Mouse (Mus musculus) erythroblast, embryonic 14.5 days (primary cell): Measurements from ENCODE around the gene Nudt16. TPM values are rescaled to one million over a fixed set of nuclear protein-coding genes. Genes with fewer than 3 reads are reported as not detected.
"Not testable (repeated sequence)": the region's sequence is repeated elsewhere in the genome, so short reads cannot be mapped to it uniquely, and the experiment has no call there.

Experiments used
- H3K27me3 ChIP-seq: 2 replicates; pipeline ENCODE4 v1.6.1; 2012; ENCODE audit warnings: inconsistent platforms; ENCODE audit not compliant: control insufficient read depth
- H3K36me3 ChIP-seq: 2 replicates; pipeline ENCODE4 v1.6.1; 2012; ENCODE audit warnings: mild to moderate bottlenecking, inconsistent platforms; ENCODE audit not compliant: control insufficient read depth
- H3K4me1 ChIP-seq: 2 replicates; pipeline ENCODE4 v1.6.1; 2012; ENCODE audit warnings: inconsistent platforms; ENCODE audit not compliant: control insufficient read depth
- H3K4me3 ChIP-seq: replicated peaks from 2 replicates; pipeline ENCODE3; 2012; ENCODE audit warnings: moderate library complexity, mild to moderate bottlenecking, inconsistent platforms
- H3K9me3 ChIP-seq: 2 replicates; pipeline ENCODE4 v1.6.1; 2012; ENCODE audit warnings: low read length, inconsistent platforms, mixed read lengths; ENCODE audit not compliant: control insufficient read depth
- GATA1 ChIP-seq: IDR thresholded peaks from 2 replicates; pipeline ENCODE4 v1.6.1; 2012; ENCODE audit warnings: low read length, inconsistent platforms, mixed read lengths
- TAL1 ChIP-seq: IDR thresholded peaks from 3 replicates; pipeline ENCODE4 v1.6.1; 2012; ENCODE audit warnings: low read length, inconsistent platforms, mixed read lengths
- polyA plus RNA-seq: library from polyadenylated mRNA; stranded (reverse); fragments of >175 nt; gene quantifications from 2 replicates; pipeline ENCODE4 v1.2.3, GENCODE M21; 2012

The Nudt16 gene
- 0.27 and 0.37 TPM in 2 replicates for polyA plus RNA-seq

GRCm38 (mm10) chr9:105131253-105132001 is at the start of gene Nudt16:
TSS of gene Nudt16 (minus strand) at chr9:105131824.
- Histone ChIP-seq H3K36me3 (no peaks in the 10 kb centered on the region), H3K4me1 (peaks cover 19% of the 10 kb centered on the region), H3K27me3 (no peaks in the 10 kb centered on the region), H3K4me3 (peak within 1 kb of the TSS; percentile 76), H3K9me3 (no peaks in the 10 kb centered on the region)
- TF ChIP-seq GATA1: no peak

- TF ChIP-seq GATA1 (no peak), TAL1 (no peak)
- Histone ChIP-seq H3K9me3 (peaks cover 20% of the 10 kb centered on the region), H3K27me3 (no peaks in the 10 kb centered on the region), H3K4me3 (no peak within 1 kb of the TSS), H3K4me1 (no peaks in the 10 kb centered on the region), H3K36me3 (no peaks in the 10 kb centered on the region)
These were observed 13.4 kb upstream of the Nudt16 start, which contains the start of gene 1700080E11Rik for GRCm38 (mm10) chr9:105144992-105145391. TSS of gene 1700080E11Rik (minus strand) at chr9:105145092.

GRCm38 (mm10) chr9:105139204-105139603 is 7.6 kb upstream of the Nudt16 start:
- Histone ChIP-seq H3K4me3 (no peak overlapping the region), H3K27me3 (no peaks in the 10 kb centered on the region), H3K36me3 (no peaks in the 10 kb centered on the region), H3K4me1 (no peaks in the 10 kb centered on the region), H3K9me3 (peaks cover 12% of the 10 kb centered on the region; the same call in 1 of the 2 replicates)
- TF ChIP-seq TAL1 (no peak), GATA1 (no peak)

DNA sequence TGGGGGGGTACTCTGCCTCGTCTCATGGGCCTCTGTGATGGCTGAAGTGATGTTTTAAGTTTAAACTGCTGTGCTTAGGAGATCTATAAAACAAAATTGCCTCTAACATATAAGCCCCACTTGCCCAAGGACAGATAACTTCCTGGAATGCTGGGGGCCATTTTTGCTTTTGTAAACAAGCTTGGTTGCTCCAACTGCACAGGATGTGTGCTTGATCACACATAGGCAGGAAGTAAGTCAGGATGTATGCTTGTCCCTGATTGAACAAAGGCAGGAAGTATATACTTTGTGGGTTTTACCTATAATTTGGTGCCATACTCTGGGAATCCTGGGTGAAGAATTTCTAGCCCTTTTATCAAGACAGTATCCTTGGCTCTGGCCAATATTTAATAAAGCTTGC is 4.8 kb upstream of the Nudt16 start:
- H3K27me3 ChIP-seq: no peaks in the 10 kb centered on the region
- H3K4me3 ChIP-seq: no peak overlapping the region
- no peak for TF ChIP-seq GATA1
- TF ChIP-seq TAL1: no peak
- H3K36me3 ChIP-seq: no peaks in the 10 kb centered on the region
- peaks cover 3% of the 10 kb centered on the region; the same call in 1 of the 2 replicates for H3K9me3 ChIP-seq
- H3K4me1 ChIP-seq: peaks cover 8% of the 10 kb centered on the region

DNA sequence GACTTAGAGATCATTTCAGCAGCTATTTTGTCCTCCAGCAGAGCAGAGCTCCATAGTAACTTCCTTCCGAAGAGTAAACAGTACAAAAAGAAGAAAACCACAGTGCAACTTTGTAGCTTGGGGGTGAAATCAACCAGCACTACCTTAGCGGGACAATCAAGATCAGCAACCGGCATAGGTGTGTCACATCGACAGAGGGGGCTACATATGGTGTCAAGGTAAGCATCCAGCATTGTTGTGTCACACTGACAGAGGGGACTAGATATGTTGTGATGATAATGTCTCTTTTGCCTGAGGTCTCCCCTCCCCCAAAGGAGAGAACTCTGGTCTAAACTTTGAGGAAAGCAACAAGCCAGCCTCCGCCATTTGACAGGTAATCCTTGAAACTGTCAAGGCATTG is 2.9 kb upstream of the Nudt16 start:
- Histone ChIP-seq H3K9me3 (peaks cover 2% of the 10 kb centered on the region; the same call in 1 of the 2 replicates), H3K4me1 (peaks cover 19% of the 10 kb centered on the region), H3K36me3 (no peaks in the 10 kb centered on the region), H3K27me3 (no peaks in the 10 kb centered on the region), H3K4me3 (no peak overlapping the region)
- TF ChIP-seq GATA1 (no peak), TAL1 (no peak)

- H3K36me3 ChIP-seq: no peaks in the 10 kb centered on the region
- TF ChIP-seq GATA1: no peak
- no peak for TF ChIP-seq TAL1
- peak overlapping the region; percentile 76 for H3K4me3 ChIP-seq
- no peaks in the 10 kb centered on the region for H3K27me3 ChIP-seq
- H3K9me3 ChIP-seq: no peaks in the 10 kb centered on the region
- H3K4me1 ChIP-seq: peaks cover 19% of the 10 kb centered on the region
These were observed 361 bp upstream of the Nudt16 start for GRCm38 (mm10) chr9:105132002-105132367.

DNA sequence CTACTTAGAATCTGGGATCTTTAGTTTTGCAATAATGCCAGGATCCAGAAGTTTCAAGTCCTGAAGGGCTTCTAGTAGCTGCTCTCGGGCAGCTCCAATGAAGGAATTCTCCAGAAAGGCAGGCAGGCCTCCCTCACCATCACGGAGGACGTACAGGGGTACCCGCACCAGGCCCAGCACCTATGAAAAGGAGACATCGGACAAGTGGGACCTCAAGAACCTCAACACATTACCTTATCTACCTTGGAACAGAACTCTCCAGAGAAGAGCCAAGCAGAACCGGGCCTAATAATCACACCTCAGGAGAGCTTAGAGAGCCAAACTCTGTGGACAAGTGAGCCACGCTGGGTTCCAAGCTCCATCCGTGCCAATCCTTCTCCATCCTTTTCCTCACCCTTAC is 1.3 kb downstream of the Nudt16 start:
- no peaks in the 10 kb centered on the region for H3K36me3 ChIP-seq
- H3K4me1 ChIP-seq: peaks cover 19% of the 10 kb centered on the region
- no peaks in the 10 kb centered on the region for H3K27me3 ChIP-seq
- TF ChIP-seq TAL1: no peak
- no peak for TF ChIP-seq GATA1
- H3K9me3 ChIP-seq: no peaks in the 10 kb centered on the region
- no peak overlapping the region for H3K4me3 ChIP-seq

GRCm38 (mm10) chr9:105125206-105125605 is 6.4 kb downstream of the Nudt16 start:
- not testable (repeated sequence) for H3K9me3 ChIP-seq, H3K4me3 ChIP-seq, H3K4me1 ChIP-seq, H3K27me3 ChIP-seq, H3K36me3 ChIP-seq

- Histone ChIP-seq H3K4me3 (no peak overlapping the region), H3K36me3 (no peaks in the 10 kb centered on the region), H3K4me1 (no peaks in the 10 kb centered on the region), H3K27me3 (no peaks in the 10 kb centered on the region), H3K9me3 (no peaks in the 10 kb centered on the region)
- TF ChIP-seq GATA1: no peak
- no peak for TF ChIP-seq TAL1
These were observed 27.7 kb downstream of the Nudt16 start for GRCm38 (mm10) chr9:105103893-105104292.

DNA sequence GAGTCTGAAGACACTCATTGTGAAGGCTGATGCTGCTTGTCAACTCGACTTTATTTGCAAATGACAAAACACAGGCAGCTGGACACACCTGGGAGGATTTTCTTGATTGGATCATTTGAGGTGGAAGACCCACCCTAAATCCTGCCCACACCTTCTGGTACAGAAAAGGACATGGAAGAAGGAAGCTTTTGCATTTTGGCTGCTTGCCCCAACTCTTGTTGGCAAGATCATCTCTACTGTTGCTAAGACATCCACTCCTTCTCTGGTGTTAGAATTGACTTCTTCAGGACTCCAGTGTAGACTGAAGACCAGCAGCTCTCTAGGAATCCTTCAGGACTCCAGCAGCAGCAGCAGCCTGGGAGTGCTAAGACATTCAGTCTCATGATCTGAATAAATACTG is 29.7 kb downstream of the Nudt16 start:
- no peaks in the 10 kb centered on the region for H3K9me3 ChIP-seq
- H3K4me1 ChIP-seq: no peaks in the 10 kb centered on the region
- H3K36me3 ChIP-seq: no peaks in the 10 kb centered on the region
- no peak for TF ChIP-seq TAL1
- no peak for TF ChIP-seq GATA1
- no peaks in the 10 kb centered on the region for H3K27me3 ChIP-seq
- no peak overlapping the region for H3K4me3 ChIP-seq
